Mouse (Mus musculus): ENCODE data around the gene Zmiz1. TPM values are rescaled to one million over a fixed set of nuclear protein-coding genes. Genes with fewer than 3 reads are reported as not detected.
A peak's percentile ranks its signal among the peaks of the same experiment; 100 is the strongest.

Gene Zmiz1
- total RNA-seq, 2 experiments from 2014 or later: 88.1 to 94.5 TPM

GRCm38 (mm10) chr14:25593876-25594275 is 134.9 kb downstream of the Zmiz1 start:
- no peak for DNase-seq

- no peak for DNase-seq
Observed at GRCm38 (mm10) chr14:25594611-25595010, 135.6 kb downstream of the Zmiz1 start.

- no peak for DNase-seq
Observed at GRCm38 (mm10) chr14:25598960-25599359, 140.0 kb downstream of the Zmiz1 start.

- no peak for DNase-seq
Observed at GRCm38 (mm10) chr14:25599934-25600333, 140.9 kb downstream of the Zmiz1 start.

- no peak for DNase-seq
Observed at GRCm38 (mm10) chr14:25600358-25600757, 141.4 kb downstream of the Zmiz1 start.

GRCm38 (mm10) chr14:25600951-25601350 is 142.0 kb downstream of the Zmiz1 start:
- DNase-seq: no peak

GRCm38 (mm10) chr14:25602018-25602417 is 143.0 kb downstream of the Zmiz1 start:
- no peak for DNase-seq

GRCm38 (mm10) chr14:25604395-25605142 is 145.6 kb downstream of the Zmiz1 start:
- no peak for DNase-seq

- DNase-seq: peak in 1 of 2 experiments; percentile 45
Observed at GRCm38 (mm10) chr14:25606372-25607140, 147.6 kb downstream of the Zmiz1 start.

- peak; percentile 53 to 60 for DNase-seq
Observed at GRCm38 (mm10) chr14:25607141-25607967, 148.4 kb downstream of the Zmiz1 start.

GRCm38 (mm10) chr14:25607968-25608491 is 149.0 kb downstream of the Zmiz1 start:
- DNase-seq: peak; percentile 69 to 73

GRCm38 (mm10) chr14:25608618-25609017 is 149.6 kb downstream of the Zmiz1 start:
- DNase-seq: no peak

- DNase-seq: no peak
Observed at GRCm38 (mm10) chr14:25609355-25609754, 150.4 kb downstream of the Zmiz1 start.

- no peak for DNase-seq
Observed at GRCm38 (mm10) chr14:25610396-25611158, 151.6 kb downstream of the Zmiz1 start.

- no peak for DNase-seq
Observed at GRCm38 (mm10) chr14:25611159-25611697, 152.2 kb downstream of the Zmiz1 start.

- no peak for DNase-seq
Observed at GRCm38 (mm10) chr14:25611815-25612698, 153.1 kb downstream of the Zmiz1 start.

- no peak for DNase-seq
Observed at GRCm38 (mm10) chr14:25613942-25614575, 155.1 kb downstream of the Zmiz1 start.

GRCm38 (mm10) chr14:25614684-25615083 is 155.7 kb downstream of the Zmiz1 start:
- no peak for DNase-seq

GRCm38 (mm10) chr14:25615602-25616001 is 156.6 kb downstream of the Zmiz1 start:
- no peak for DNase-seq
